Mouse (Mus musculus): ENCODE data around the gene Paox. TPM values are rescaled to one million over a fixed set of nuclear protein-coding genes. Genes with fewer than 3 reads are reported as not detected.

Paox gene
- total and polyA plus RNA-seq, 3 experiments, result 0.25 TPM; not detected in 2

- H3K27me3 ChIP-seq (ENCODE audit: control insufficient read depth in 1 of 2, insufficient read depth in 2 of 2, low read length in 2 of 2), result no peaks in the 10 kb centered on the region; a peak in 1 of 4 replicates
- no peaks in the 10 kb centered on the region for H3K79me2 ChIP-seq (ENCODE audit: control insufficient read depth, insufficient read depth, low read length, poor library complexity)
- no peaks in the 10 kb centered on the region for H3K9me3 ChIP-seq (replicated peaks; ENCODE audit: insufficient read depth, low read length)
- DNase-seq (ENCODE audit: low read depth, low spot score), result no peak
- H3K36me3 ChIP-seq (ENCODE audit: control insufficient read depth in 1 of 2, insufficient read depth in 2 of 2, low read length in 2 of 2), result no peaks in the 10 kb centered on the region
- no peaks in the 10 kb centered on the region for H3K4me1 ChIP-seq (ENCODE audit: control insufficient read depth in 1 of 2, insufficient read depth in 2 of 2, low read length in 2 of 2)
- H3K9ac ChIP-seq (ENCODE audit: control insufficient read depth, low read depth, low read length, poor library complexity, severe bottlenecking), result no peak overlapping the region
- no peak for TF ChIP-seq MYB (IDR thresholded peaks at IDR 0.05; ENCODE audit: low read depth, low read length)
- no peak overlapping the region for H3K4me3 ChIP-seq (ENCODE audit: control insufficient read depth in 1 of 2, insufficient read depth in 1 of 2, low read depth in 2 of 2, low read length in 2 of 2)
- H3K27ac ChIP-seq (ENCODE audit: control insufficient read depth, low read depth, low read length), result no peak overlapping the region
Measured at GRCm38 (mm10) chr7:140169386-140169785, 53.8 kb downstream of the Paox start.

- H3K36me3 ChIP-seq (ENCODE audit: control insufficient read depth in 1 of 2, insufficient read depth in 2 of 2, low read length in 2 of 2), result no peaks in the 10 kb centered on the region
- no peaks in the 10 kb centered on the region; a peak in 1 of 4 replicates for H3K27me3 ChIP-seq (ENCODE audit: control insufficient read depth in 1 of 2, insufficient read depth in 2 of 2, low read length in 2 of 2)
- no peak for TF ChIP-seq TAL1 (IDR thresholded peaks at IDR 0.05; ENCODE audit: low read length)
- no peak for TF ChIP-seq GABPA (IDR thresholded peaks at IDR 0.05; ENCODE audit: low read depth, low read length)
- no peak for TF ChIP-seq CTCF (IDR thresholded peaks at IDR 0.05 in 2 of 3, conservative IDR thresholded peaks at IDR 0.05 in 1 of 3; ENCODE audit: control insufficient read depth in 1 of 3, insufficient read depth in 1 of 3, low read depth in 2 of 3, low read length in 3 of 3, poor library complexity in 1 of 3, severe bottlenecking in 1 of 3)
- no peak for TF ChIP-seq SMC3 (IDR thresholded peaks at IDR 0.05; ENCODE audit: low read depth, low read length)
- TF ChIP-seq POLR2AphosphoS5 (IDR thresholded peaks at IDR 0.05; ENCODE audit: borderline replicate concordance, low read depth, low read length), result no peak
- no peak for TF ChIP-seq POLR2A (IDR thresholded peaks at IDR 0.05; ENCODE audit: control insufficient read depth in 1 of 2, insufficient read depth in 1 of 2, low read depth in 1 of 2, low read length in 2 of 2, poor library complexity in 1 of 2)
- no peak for TF ChIP-seq MAFK (IDR thresholded peaks at IDR 0.05; ENCODE audit: borderline replicate concordance, low read depth, low read length)
- no peak for TF ChIP-seq HCFC1 (IDR thresholded peaks at IDR 0.05; ENCODE audit: low read depth, low read length)
- TF ChIP-seq RAD21 (IDR thresholded peaks at IDR 0.05; ENCODE audit: low read depth, low read length), result no peak
- TF ChIP-seq KAT2A (conservative IDR thresholded peaks at IDR 0.05; ENCODE audit: low read depth, low read length), result no peak
- no peak for TF ChIP-seq USF1 (IDR thresholded peaks at IDR 0.05; ENCODE audit: low read depth, low read length)
- TF ChIP-seq NRF1 (IDR thresholded peaks at IDR 0.05; ENCODE audit: insufficient read depth, low read depth, low read length, poor library complexity, severe bottlenecking), result no peak
- TF ChIP-seq MAZ (IDR thresholded peaks at IDR 0.05; ENCODE audit: low read depth, low read length), result no peak
- no peaks in the 10 kb centered on the region for H3K79me2 ChIP-seq (ENCODE audit: control insufficient read depth, insufficient read depth, low read length, poor library complexity)
- no peak for DNase-seq (ENCODE audit: low read depth, low spot score)
- H3K27ac ChIP-seq (ENCODE audit: control insufficient read depth, low read depth, low read length), result no peak overlapping the region
- H3K9me3 ChIP-seq (replicated peaks; ENCODE audit: insufficient read depth, low read length), result no peaks in the 10 kb centered on the region
- no peak overlapping the region for H3K4me3 ChIP-seq (ENCODE audit: control insufficient read depth in 1 of 2, insufficient read depth in 1 of 2, low read depth in 2 of 2, low read length in 2 of 2)
- no peak overlapping the region for H3K9ac ChIP-seq (ENCODE audit: control insufficient read depth, low read depth, low read length, poor library complexity, severe bottlenecking)
- H3K4me1 ChIP-seq (ENCODE audit: control insufficient read depth in 1 of 2, insufficient read depth in 2 of 2, low read length in 2 of 2), result no peaks in the 10 kb centered on the region
Measured at GRCm38 (mm10) chr7:140170863-140171262, 55.3 kb downstream of the Paox start.

- TF ChIP-seq KAT2A (conservative IDR thresholded peaks at IDR 0.05; ENCODE audit: low read depth, low read length), result no peak
- TF ChIP-seq JUND (IDR thresholded peaks at IDR 0.05; ENCODE audit: low read depth, low read length), result no peak
- TF ChIP-seq ELF1 (IDR thresholded peaks at IDR 0.05; ENCODE audit: low read depth, low read length), result no peak
- no peak for TF ChIP-seq MAX (IDR thresholded peaks at IDR 0.05; ENCODE audit: low read length)
- TF ChIP-seq ZNF384 (IDR thresholded peaks at IDR 0.05; ENCODE audit: low read depth, low read length), result no peak
- TF ChIP-seq EP300 (IDR thresholded peaks at IDR 0.05; ENCODE audit: low read depth in 1 of 2, low read length in 2 of 2), result no peak
- no peak for TF ChIP-seq GABPA (IDR thresholded peaks at IDR 0.05; ENCODE audit: low read depth, low read length)
- TF ChIP-seq ZKSCAN1 (IDR thresholded peaks at IDR 0.05; ENCODE audit: low read depth, low read length), result no peak
- H3K9me3 ChIP-seq (replicated peaks; ENCODE audit: insufficient read depth, low read length), result no peaks in the 10 kb centered on the region
Measured at GRCm38 (mm10) chr7:140172936-140173335, 57.3 kb downstream of the Paox start, which contains the start of gene Olfr523. TSS of gene Olfr523 (plus strand) at chr7:140173217.

More at GRCm38 (mm10) chr7:140172936-140173335, 57.3 kb downstream of the Paox start, which contains the start of gene Olfr523:
- H3K4me3 ChIP-seq (ENCODE audit: control insufficient read depth in 1 of 2, insufficient read depth in 1 of 2, low read depth in 2 of 2, low read length in 2 of 2), result no peak within 1 kb of the TSS
- no peak within 1 kb of the TSS for H3K9ac ChIP-seq (ENCODE audit: control insufficient read depth, low read depth, low read length, poor library complexity, severe bottlenecking)
- H3K79me2 ChIP-seq (ENCODE audit: control insufficient read depth, insufficient read depth, low read length, poor library complexity), result no peaks in the 10 kb centered on the region
- no peaks in the 10 kb centered on the region for H3K36me3 ChIP-seq (ENCODE audit: control insufficient read depth in 1 of 2, insufficient read depth in 2 of 2, low read length in 2 of 2)
- H3K27me3 ChIP-seq (ENCODE audit: control insufficient read depth in 1 of 2, insufficient read depth in 2 of 2, low read length in 2 of 2), result no peaks in the 10 kb centered on the region
- H3K27ac ChIP-seq (ENCODE audit: control insufficient read depth, low read depth, low read length), result no peak within 1 kb of the TSS
- H3K4me1 ChIP-seq (ENCODE audit: control insufficient read depth in 1 of 2, insufficient read depth in 2 of 2, low read length in 2 of 2), result no peaks in the 10 kb centered on the region
- DNase-seq (ENCODE audit: low read depth, low spot score), result no peak
